Mouse (Mus musculus): Measurements from ENCODE around the gene Ryr2.

DNA sequence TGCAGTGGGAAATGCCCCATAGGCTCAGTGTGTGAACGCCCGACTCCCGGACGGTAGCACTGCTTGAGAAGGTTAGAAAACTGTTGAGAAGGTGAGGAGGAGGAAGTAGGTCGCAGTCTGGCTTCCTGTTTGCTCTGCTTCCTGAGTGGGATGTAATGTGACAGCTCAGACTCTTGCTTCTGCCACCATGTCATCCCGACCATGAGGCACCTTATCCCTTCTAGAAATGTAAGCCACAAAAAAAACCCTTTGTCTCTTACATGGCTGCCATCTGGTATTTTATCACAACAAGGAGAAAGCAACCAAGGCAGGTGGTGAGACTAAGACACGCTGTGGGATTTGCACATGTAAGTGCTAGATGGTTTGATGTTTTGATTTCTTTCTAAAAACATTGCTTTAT, 12.2 kb downstream of the Ryr2 start:
- TF ChIP-seq CTCF (IDR thresholded peaks at IDR 0.05; ENCODE audit: low read depth, low read length) = no peak
- no peak for TF ChIP-seq GATA1 (IDR thresholded peaks at IDR 0.05; ENCODE audit: borderline replicate concordance, low read length)
- no peak for TF ChIP-seq TAL1 (conservative IDR thresholded peaks at IDR 0.05; ENCODE audit: low read depth, low read length)
- no peak for TF ChIP-seq GATA2 (IDR thresholded peaks at IDR 0.05; ENCODE audit: borderline replicate concordance, low read depth, low read length)
- no peak for TF ChIP-seq POLR2AphosphoS5 (IDR thresholded peaks at IDR 0.05; ENCODE audit: insufficient replicate concordance, low read depth, low read length)

Measured in G1E (cell line).